Mouse (Mus musculus) thymus, adult 2 months (tissue): ENCODE measurements at regions not wholly inside any gene's neighbourhood (a gene's known extent, or its start where the extent isn't known, plus 50 kb on each side); places are given as distances from the start of the nearest gene placed in this dataset.

ENCODE experiments used
- CTCF ChIP-seq: fragments of 200-500 bp; IDR thresholded peaks from 2 replicates; pipeline ENCODE4 v1.5.1; 2012; ENCODE audit warnings: mild to moderate bottlenecking, control low read depth, low read length, moderate library complexity, borderline replicate concordance; ENCODE audit not compliant: control insufficient read depth, poor library complexity, insufficient read depth; ENCODE audit errors: extremely low read depth
- POLR2A ChIP-seq: fragments of 200-500 bp; IDR thresholded peaks from 2 replicates; pipeline ENCODE4 v1.6.1; 2012; ENCODE audit warnings: mild to moderate bottlenecking, low read length, control low read depth, moderate library complexity; ENCODE audit not compliant: control insufficient read depth, poor library complexity, insufficient read depth; ENCODE audit errors: extremely low read depth

DNA sequence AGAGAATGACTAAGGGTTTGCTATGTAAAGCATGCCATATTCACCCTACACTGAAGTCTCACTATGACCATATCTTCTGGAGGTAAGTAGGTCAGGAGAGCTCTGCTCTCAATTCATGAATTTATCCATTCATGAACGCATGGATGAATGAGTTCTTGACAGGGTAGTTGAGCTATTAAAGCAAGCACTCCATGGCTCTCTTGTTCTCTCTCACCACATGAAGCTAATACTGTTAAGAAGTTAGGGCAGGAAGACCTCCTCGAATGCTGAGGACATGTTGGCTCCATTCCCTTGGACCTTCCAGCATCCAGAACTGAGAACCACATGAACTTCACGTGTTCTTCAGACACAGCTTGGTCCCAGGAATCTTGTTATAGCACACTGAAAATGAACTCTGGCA, 53.4 kb upstream of the Lmcd1 start:
- TF ChIP-seq CTCF (no peak), POLR2A (no peak)
